Mouse (Mus musculus) lung, embryonic 16.5 days (tissue): ENCODE data around the gene Tnnc2. TPM values are rescaled to one million over a fixed set of nuclear protein-coding genes. Genes with fewer than 3 reads are reported as not detected.

Experiments
- ATAC-seq: fragments of 200-750 bp; cut with Nextera tagmentation; 2 replicates; pipeline ENCODE4 v1.8.0; 2017; ENCODE audit warnings: low read depth, mild to moderate bottlenecking, moderate library complexity
- H3K27ac ChIP-seq: fragments of 300-500 bp; sonication (generic); 2 replicates; pipeline ENCODE4 v1.5.1; 2014; ENCODE audit warnings: mild to moderate bottlenecking, control low read depth, low read length
- H3K27me3 ChIP-seq: fragments of 300-500 bp; sonication (generic); 2 replicates; pipeline ENCODE4 v1.6.1; 2014; ENCODE audit warnings: low read depth, low read length, mixed read lengths; ENCODE audit not compliant: control insufficient read depth, insufficient read depth
- H3K36me3 ChIP-seq: fragments of 300-500 bp; sonication (generic); 2 replicates; pipeline ENCODE4 v1.6.1; 2014; ENCODE audit warnings: low read length; ENCODE audit not compliant: control insufficient read depth, insufficient read depth
- H3K4me1 ChIP-seq: fragments of 300-500 bp; sonication (generic); replicated peaks from 2 replicates; pipeline ENCODE4 v1.6.1; 2014; ENCODE audit warnings: low read length, mixed read lengths; ENCODE audit not compliant: control insufficient read depth, insufficient read depth
- H3K4me2 ChIP-seq: fragments of 300-500 bp; sonication (generic); 2 replicates; pipeline ENCODE4 v1.6.1; 2014; ENCODE audit warnings: low read depth, low read length, control low read depth
- H3K4me3 ChIP-seq: fragments of 300-500 bp; sonication (generic); 2 replicates; pipeline ENCODE4 v1.5.1; 2014; ENCODE audit warnings: mild to moderate bottlenecking, low read length, control low read depth
- H3K9ac ChIP-seq: fragments of 300-500 bp; sonication (generic); 2 replicates; pipeline ENCODE4 v1.6.1; 2014; ENCODE audit warnings: low read length, control low read depth
- H3K9me3 ChIP-seq: fragments of 300-500 bp; sonication (generic); 2 replicates; pipeline ENCODE4 v1.6.1; 2016; ENCODE audit warnings: low read length; ENCODE audit not compliant: control insufficient read depth
- WGBS: fragments of 180-500 bp; shearing (Covaris S2); extraction: QIAGEN DNeasy Blood & Tissue Kit; methylation state at CpG from one replicate; pipeline ENCODE4 v1.1.7; 2014; 5-methylcytosine and 5-hydroxymethylcytosine counted together
- polyA plus RNA-seq: library from polyadenylated mRNA; unstranded; fragments of >200 nt; fragmentation: Nextera tagmentation; extraction: Ambion mirVana; gene quantifications from 2 replicates; pipeline ENCODE4 v1.2.1, GENCODE M21; 2015

Gene Tnnc2
- polyA plus RNA-seq, 1 experiment from 2014 or later = 27.9 TPM

- no peak overlapping the region for H3K4me2 ChIP-seq
- H3K4me3 ChIP-seq = no peak overlapping the region
- H3K27ac ChIP-seq = no peak overlapping the region
- H3K36me3 ChIP-seq = peaks cover 68% of the 10 kb centered on the region
- H3K27me3 ChIP-seq = no peaks in the 10 kb centered on the region
- WGBS = 74% methylated on average over 2 of the region's 2 CpGs
- no peaks in the 10 kb centered on the region for H3K9me3 ChIP-seq
- no peak overlapping the region for H3K9ac ChIP-seq
- no peaks in the 10 kb centered on the region for H3K4me1 ChIP-seq
- ATAC-seq = no peak
These were observed 25.0 kb downstream of the Tnnc2 start for GRCm38 (mm10) chr2:164754800-164755199.

DNA sequence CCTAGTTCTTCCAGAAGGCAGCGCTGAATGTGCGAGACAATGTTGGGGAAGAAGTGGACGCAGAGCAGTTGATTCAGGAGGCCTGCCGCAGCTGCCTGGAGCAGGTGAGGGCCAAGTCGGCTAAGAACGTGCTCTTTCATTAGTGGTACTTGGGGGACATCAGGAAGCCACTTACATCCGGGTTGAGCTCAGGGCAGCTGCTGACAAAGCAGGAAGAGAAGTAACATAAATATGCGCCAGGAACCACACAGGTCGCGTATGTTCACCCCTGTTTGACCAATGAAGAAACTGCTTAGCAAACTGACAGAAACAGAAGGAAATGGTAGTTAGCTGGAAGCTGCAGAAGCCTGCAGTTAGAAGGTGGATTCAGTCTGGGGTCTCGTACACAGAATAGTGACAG lies 25.7 kb downstream of the Tnnc2 start:
- Histone ChIP-seq H3K36me3 (peaks cover 65% of the 10 kb centered on the region), H3K9me3 (no peaks in the 10 kb centered on the region), H3K4me3 (no peak overlapping the region), H3K9ac (no peak overlapping the region), H3K27ac (no peak overlapping the region), H3K4me1 (no peaks in the 10 kb centered on the region), H3K27me3 (no peaks in the 10 kb centered on the region), H3K4me2 (no peak overlapping the region)
- ATAC-seq = no peak
- 70% methylated on average over 11 of the region's 11 CpGs for WGBS

- Histone ChIP-seq H3K27me3 (no peaks in the 10 kb centered on the region), H3K36me3 (peaks cover 54% of the 10 kb centered on the region), H3K27ac (no peak overlapping the region), H3K4me2 (no peak overlapping the region), H3K9ac (no peak overlapping the region), H3K4me1 (no peaks in the 10 kb centered on the region), H3K4me3 (no peak overlapping the region), H3K9me3 (no peaks in the 10 kb centered on the region)
- 78% methylated on average over 2 of the region's 2 CpGs for WGBS
- ATAC-seq = no peak
These were observed 27.3 kb downstream of the Tnnc2 start for GRCm38 (mm10) chr2:164752454-164752853.

- Histone ChIP-seq H3K36me3 (peaks cover 22% of the 10 kb centered on the region), H3K9ac (no peak overlapping the region), H3K4me3 (no peak overlapping the region), H3K9me3 (no peaks in the 10 kb centered on the region), H3K27ac (no peak overlapping the region), H3K4me2 (no peak overlapping the region), H3K27me3 (no peaks in the 10 kb centered on the region), H3K4me1 (peaks cover 12% of the 10 kb centered on the region)
- 90% methylated on average over 6 of the region's 6 CpGs for WGBS
- ATAC-seq = no peak
These were observed 30.8 kb downstream of the Tnnc2 start for GRCm38 (mm10) chr2:164748991-164749390.

- ATAC-seq = no peak
- H3K4me2 ChIP-seq = no peak overlapping the region
- H3K36me3 ChIP-seq = peaks cover 17% of the 10 kb centered on the region
- no peaks in the 10 kb centered on the region for H3K9me3 ChIP-seq
- no peaks in the 10 kb centered on the region for H3K27me3 ChIP-seq
- H3K4me1 ChIP-seq = peaks cover 12% of the 10 kb centered on the region
- H3K4me3 ChIP-seq = no peak overlapping the region
- H3K9ac ChIP-seq = no peak overlapping the region
- 76% methylated on average over 4 of the region's 4 CpGs for WGBS
- H3K27ac ChIP-seq = no peak overlapping the region
These were observed 31.6 kb downstream of the Tnnc2 start for GRCm38 (mm10) chr2:164748191-164748590.

DNA sequence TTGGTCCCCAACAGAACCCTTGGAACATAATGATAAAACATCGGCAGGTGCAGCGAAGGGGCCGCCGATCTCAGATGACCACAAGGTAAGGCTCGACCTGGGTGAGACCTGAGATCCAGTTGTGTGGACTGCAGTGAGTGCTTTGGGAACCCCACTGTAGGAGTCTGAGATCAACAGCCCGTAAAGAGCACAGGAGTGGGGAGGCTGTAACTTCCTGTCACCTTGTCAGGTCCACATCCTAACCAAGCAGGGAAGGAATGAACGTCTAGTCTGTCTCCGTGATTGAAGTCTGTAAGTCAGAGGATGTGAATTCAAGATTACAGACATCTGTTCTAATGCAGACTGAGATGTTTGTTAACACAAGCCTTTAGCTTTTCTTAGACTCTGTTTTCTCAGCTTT lies 33.1 kb downstream of the Tnnc2 start:
- Histone ChIP-seq H3K27ac (no peak overlapping the region), H3K4me3 (peak overlapping the region; percentile 69), H3K36me3 (peaks cover 10% of the 10 kb centered on the region), H3K9me3 (no peaks in the 10 kb centered on the region), H3K27me3 (no peaks in the 10 kb centered on the region; the same call in 1 of the 2 replicates), H3K9ac (peak overlapping the region; percentile 91), H3K4me1 (peaks cover 12% of the 10 kb centered on the region), H3K4me2 (peak overlapping the region; percentile 72)
- ATAC-seq = no peak
- WGBS = 37% methylated on average over 8 of the region's 8 CpGs

DNA sequence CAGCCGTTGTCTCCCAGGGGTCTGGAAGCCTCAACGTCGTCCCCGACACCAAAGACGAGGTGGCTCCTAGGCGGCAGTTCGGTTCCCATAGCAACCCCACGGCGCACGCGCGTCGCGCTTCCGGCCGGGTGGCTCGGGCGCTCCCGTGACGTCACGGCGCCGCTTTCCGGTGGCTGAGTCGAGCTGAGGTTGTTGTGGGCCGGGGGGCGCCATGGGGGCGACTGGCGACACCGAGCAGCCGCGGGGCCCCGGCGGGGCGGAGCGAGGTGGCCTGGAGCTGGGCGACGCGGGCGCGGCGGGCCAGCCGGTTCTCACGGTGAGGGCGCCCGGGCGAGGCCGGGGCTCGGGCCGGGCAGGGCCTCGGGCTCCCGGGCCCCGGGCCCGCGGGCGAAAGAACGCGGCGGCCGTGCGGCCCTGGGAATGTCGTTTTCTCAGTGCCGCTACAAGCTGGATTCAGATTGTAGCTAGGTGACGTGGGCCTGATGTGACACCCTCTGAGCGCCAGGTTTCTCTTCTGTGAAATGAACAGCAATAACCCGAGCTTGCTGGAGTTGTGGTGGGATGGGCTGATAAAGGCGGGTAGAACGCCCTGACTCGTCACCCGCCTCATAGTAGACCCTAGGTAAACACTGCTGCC lies 33.8 kb downstream of the Tnnc2 start, which contains the start of the genes Wfdc3 and Dnttip1:
Gene Wfdc3, minus strand, starts transcription at position 89 of the 637 bp plus-strand sequence.
Gene Dnttip1, plus strand, starts transcription at position 141 of the 637 bp plus-strand sequence.
- under 1% methylated on average over 59 of the region's 70 CpGs for WGBS
- Histone ChIP-seq H3K27me3 (no peaks in the 10 kb centered on the region; the same call in 1 of the 2 replicates), H3K27ac (peak within 1 kb of the TSS; percentile 44; the same call in 1 of the 2 replicates), H3K4me2 (peak within 1 kb of the TSS; percentile 92), H3K36me3 (peaks cover 10% of the 10 kb centered on the region), H3K4me3 (peak within 1 kb of the TSS; percentile 69), H3K9me3 (no peaks in the 10 kb centered on the region), H3K4me1 (peaks cover 12% of the 10 kb centered on the region), H3K9ac (peak within 1 kb of the TSS; percentile 91)
- peak; percentile 94 for ATAC-seq

DNA sequence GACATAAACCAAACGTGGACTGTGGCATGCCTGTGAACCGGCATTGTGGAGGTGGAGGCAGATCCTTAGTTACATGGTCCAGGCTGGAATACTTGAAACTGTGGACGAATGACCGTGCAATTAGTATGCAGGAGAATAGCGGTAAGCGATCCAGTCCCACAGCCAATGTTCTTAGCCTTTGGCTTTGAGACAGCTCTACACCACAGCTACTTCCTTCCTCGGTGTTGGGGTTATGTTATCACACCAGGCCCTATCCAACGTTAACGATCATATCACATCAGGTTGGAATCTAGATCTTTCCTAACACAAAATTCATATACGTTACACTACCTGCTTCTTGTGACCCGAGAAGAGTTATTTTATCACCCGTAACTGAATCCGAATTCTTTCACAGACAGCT lies 34.8 kb downstream of the Tnnc2 start:
- peaks cover 5% of the 10 kb centered on the region for H3K36me3 ChIP-seq
- 64% methylated on average over 13 of the region's 13 CpGs for WGBS
- ATAC-seq = no peak
- H3K4me3 ChIP-seq = peak overlapping the region; percentile 69
- H3K27me3 ChIP-seq = no peaks in the 10 kb centered on the region; the same call in 1 of the 2 replicates
- H3K9ac ChIP-seq = peak overlapping the region; percentile 91
- no peaks in the 10 kb centered on the region for H3K9me3 ChIP-seq
- peak overlapping the region; percentile 92 for H3K4me2 ChIP-seq
- no peak overlapping the region for H3K27ac ChIP-seq
- peaks cover 12% of the 10 kb centered on the region for H3K4me1 ChIP-seq

DNA sequence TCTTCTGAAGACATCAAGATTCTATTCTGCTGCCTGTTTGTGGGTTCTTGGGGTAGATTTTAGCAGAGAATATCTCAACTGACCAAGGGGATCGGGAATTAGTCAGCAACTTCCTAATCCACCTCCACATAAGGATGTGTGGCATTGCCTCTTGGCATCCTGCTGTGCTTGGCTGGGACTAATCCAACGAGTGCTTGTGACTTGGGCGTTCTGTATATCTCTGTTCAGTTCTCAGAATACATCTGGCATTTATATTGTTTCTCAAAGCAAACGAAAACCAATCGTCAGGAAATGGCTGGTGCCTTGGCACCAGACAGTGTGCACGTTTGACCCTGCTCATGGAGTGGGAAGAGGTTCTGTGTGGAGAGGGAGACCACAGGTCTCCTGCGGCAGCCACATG lies 39.9 kb downstream of the Tnnc2 start:
- H3K36me3 ChIP-seq = no peaks in the 10 kb centered on the region
- no peaks in the 10 kb centered on the region; the same call in 1 of the 2 replicates for H3K27me3 ChIP-seq
- H3K4me2 ChIP-seq = no peak overlapping the region
- no peaks in the 10 kb centered on the region for H3K9me3 ChIP-seq
- H3K27ac ChIP-seq = no peak overlapping the region
- ATAC-seq = no peak
- no peak overlapping the region for H3K4me3 ChIP-seq
- WGBS = 53% methylated on average over 7 of the region's 7 CpGs
- H3K4me1 ChIP-seq = peaks cover 4% of the 10 kb centered on the region; the same call in 1 of the 2 replicates
- no peak overlapping the region for H3K9ac ChIP-seq
